Mouse (Mus musculus): ENCODE data around the gene Lect2. TPM values are rescaled to one million over a fixed set of nuclear protein-coding genes. Genes with fewer than 3 reads are reported as not detected.

Lect2 gene
- polyA plus RNA-seq, 1 experiment from 2014 or later = 0.19 TPM

DNA sequence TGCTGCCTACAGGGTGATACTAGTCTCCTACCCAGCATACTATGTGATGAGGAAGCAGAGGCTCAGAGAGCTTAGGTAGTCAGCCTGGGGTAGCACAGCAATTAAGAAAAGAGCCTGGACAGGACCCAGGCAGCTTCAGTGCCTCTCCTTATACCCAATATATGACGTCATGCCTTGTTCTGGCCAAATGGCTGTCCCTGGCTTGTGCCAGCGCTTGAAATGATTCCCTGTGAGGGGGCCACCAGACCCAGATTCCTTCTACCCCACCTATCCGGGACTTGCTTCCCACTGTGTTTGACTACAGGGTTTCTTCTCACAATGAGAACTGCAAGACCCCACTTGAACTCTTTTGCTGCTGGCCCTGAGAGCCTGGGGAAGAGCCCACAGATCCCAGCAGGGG lies 33.2 kb upstream of the Lect2 start:
- H3K4me3 ChIP-seq = no peak overlapping the region
- ATAC-seq (ENCODE audit: extremely low read depth, insufficient number of reproducible peaks, low FRiP score, low TSS enrichment) = no peak
- peak overlapping the region; percentile 89 for H3K27ac ChIP-seq (replicated peaks)
- no peaks in the 10 kb centered on the region for H3K27me3 ChIP-seq (replicated peaks)
- H3K36me3 ChIP-seq = no peaks in the 10 kb centered on the region
- peaks cover 33% of the 10 kb centered on the region for H3K4me1 ChIP-seq
- WGBS = 25% methylated on average over 3 of the region's 3 CpGs
- no peaks in the 10 kb centered on the region for H3K9me3 ChIP-seq
- no peak overlapping the region for H3K4me2 ChIP-seq
- peak overlapping the region; percentile 63; the same call in 1 of the 2 replicates for H3K9ac ChIP-seq

DNA sequence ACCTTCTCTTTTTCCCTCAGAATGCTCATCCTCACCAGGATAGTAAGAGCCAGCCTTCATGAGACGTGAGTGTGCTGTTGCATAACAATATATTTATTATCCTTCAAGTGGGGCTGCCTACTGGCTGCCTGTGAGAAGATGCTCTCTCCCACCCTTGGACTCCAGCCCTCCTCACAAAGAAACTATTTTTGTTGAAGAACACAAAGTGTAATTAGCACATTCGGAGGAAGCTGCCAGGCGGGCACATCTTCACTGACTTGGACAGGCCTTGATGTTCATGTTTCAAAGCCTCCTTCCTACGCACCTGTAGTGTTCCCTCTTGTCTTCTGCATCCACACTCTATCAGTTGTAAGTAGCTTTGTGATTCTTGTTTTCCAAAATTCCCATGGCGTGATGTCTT lies 32.1 kb upstream of the Lect2 start:
- 75% methylated on average over 5 of the region's 5 CpGs for WGBS
- H3K9ac ChIP-seq = no peak overlapping the region
- no peaks in the 10 kb centered on the region for H3K9me3 ChIP-seq
- H3K4me1 ChIP-seq = peaks cover 41% of the 10 kb centered on the region
- no peak overlapping the region for H3K4me2 ChIP-seq
- H3K36me3 ChIP-seq = no peaks in the 10 kb centered on the region
- no peak overlapping the region for H3K27ac ChIP-seq (replicated peaks)
- H3K27me3 ChIP-seq (replicated peaks) = no peaks in the 10 kb centered on the region
- ATAC-seq (ENCODE audit: extremely low read depth, insufficient number of reproducible peaks, low FRiP score, low TSS enrichment) = no peak
- no peak overlapping the region for H3K4me3 ChIP-seq

DNA sequence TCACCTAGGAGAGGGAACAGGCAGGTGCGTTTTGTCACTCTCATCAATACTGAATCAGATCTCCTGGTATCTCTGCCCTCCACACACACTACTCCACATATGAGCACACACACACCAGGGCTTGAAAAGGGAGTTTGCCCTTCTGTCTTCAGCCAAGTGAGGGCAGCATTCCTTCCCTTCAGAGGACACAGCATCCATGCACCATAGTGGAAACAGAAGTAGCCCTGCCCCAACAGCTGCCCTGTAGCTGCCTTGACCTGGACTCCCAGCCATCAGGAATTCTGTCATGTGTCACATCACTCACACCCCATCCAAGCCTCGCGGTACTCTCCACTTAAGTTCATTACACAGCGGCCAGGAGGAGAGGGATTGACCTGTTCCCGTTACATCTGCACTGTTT lies 29.8 kb upstream of the Lect2 start:
- H3K27ac ChIP-seq (replicated peaks) = no peak overlapping the region
- no peak overlapping the region for H3K4me3 ChIP-seq
- no peak for ATAC-seq (ENCODE audit: extremely low read depth, insufficient number of reproducible peaks, low FRiP score, low TSS enrichment)
- no peak overlapping the region for H3K9ac ChIP-seq
- WGBS = 40% methylated on average over 5 of the region's 5 CpGs
- peaks cover 33% of the 10 kb centered on the region for H3K4me1 ChIP-seq
- no peaks in the 10 kb centered on the region for H3K9me3 ChIP-seq
- H3K4me2 ChIP-seq = no peak overlapping the region
- no peaks in the 10 kb centered on the region; the same call in 1 of the 2 replicates for H3K27me3 ChIP-seq (replicated peaks)
- no peaks in the 10 kb centered on the region for H3K36me3 ChIP-seq

DNA sequence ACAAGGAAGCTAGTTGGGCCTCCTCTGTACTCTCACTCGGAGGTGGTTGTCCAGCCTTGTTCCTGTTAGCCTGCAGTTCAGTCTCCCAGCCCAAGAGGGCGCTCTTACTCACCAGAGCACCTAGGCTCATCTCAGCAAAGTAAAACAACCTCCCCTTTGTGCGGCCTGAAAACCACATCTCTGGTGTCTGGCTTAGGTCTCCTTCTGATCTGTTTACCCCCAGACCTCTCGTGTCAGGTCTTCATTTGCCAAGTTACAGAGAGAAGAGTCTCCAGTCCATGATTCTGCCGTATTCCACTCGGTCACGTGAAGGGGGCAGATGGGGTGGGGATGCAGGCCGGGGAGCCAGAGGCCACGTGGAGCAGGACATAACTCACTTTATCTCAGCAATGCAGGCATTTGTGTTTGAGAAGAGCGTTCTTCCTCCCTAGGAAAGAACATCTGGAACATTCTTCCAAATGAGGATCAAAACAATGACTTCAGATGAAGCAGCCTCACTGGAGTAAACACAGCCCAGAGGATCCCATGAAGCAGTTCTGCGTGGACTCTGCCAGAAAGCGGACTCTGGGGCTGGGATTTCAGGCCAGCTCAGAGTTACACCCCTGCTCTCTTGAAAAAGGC lies 27.5 kb upstream of the Lect2 start:
- no peak for ATAC-seq (ENCODE audit: extremely low read depth, insufficient number of reproducible peaks, low FRiP score, low TSS enrichment)
- WGBS = 41% methylated on average over 12 of the region's 12 CpGs
- H3K9ac ChIP-seq = no peak overlapping the region

DNA sequence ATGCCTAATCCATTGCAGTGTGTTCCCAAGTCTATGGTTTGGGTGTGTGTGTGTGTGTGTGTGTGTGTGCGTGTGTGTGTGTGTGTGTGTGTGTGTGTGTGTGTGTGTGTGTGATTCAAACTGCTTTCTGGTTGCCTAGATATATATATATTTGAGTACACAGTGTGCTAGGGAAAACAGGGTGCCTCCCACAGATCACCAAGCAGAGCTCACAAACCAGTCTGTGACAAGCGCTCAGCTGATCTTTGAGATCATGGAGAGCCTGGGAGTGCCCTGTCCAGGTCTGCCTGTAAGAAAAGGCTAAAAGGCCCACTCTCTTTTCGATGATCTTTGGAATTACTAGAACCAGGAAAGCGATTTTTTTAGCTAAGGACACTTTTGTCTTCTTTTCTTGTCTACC lies 26.8 kb upstream of the Lect2 start:
- no peak overlapping the region for H3K4me2 ChIP-seq
- ATAC-seq (ENCODE audit: extremely low read depth, insufficient number of reproducible peaks, low FRiP score, low TSS enrichment) = no peak
- no peak overlapping the region for H3K4me3 ChIP-seq
- no peaks in the 10 kb centered on the region; the same call in 1 of the 2 replicates for H3K27me3 ChIP-seq (replicated peaks)
- no peaks in the 10 kb centered on the region for H3K9me3 ChIP-seq
- H3K9ac ChIP-seq = no peak overlapping the region
- 68% methylated on average over 4 of the region's 4 CpGs for WGBS
- H3K4me1 ChIP-seq = peaks cover 13% of the 10 kb centered on the region
- no peaks in the 10 kb centered on the region for H3K36me3 ChIP-seq
- 0 out of 2 replicates have a peak overlapping the region, but pooled peaks have one; percentile 15 for H3K27ac ChIP-seq (replicated peaks)

More for the DNA sequence above, 27.5 kb upstream of the Lect2 start:
- Histone ChIP-seq H3K4me2 (no peak overlapping the region), H3K4me3 (no peak overlapping the region), H3K36me3 (no peaks in the 10 kb centered on the region), H3K27ac (replicated peaks) (peak overlapping the region; percentile 72), H3K27me3 (replicated peaks) (no peaks in the 10 kb centered on the region; the same call in 1 of the 2 replicates), H3K4me1 (peaks cover 13% of the 10 kb centered on the region), H3K9me3 (no peaks in the 10 kb centered on the region)

DNA sequence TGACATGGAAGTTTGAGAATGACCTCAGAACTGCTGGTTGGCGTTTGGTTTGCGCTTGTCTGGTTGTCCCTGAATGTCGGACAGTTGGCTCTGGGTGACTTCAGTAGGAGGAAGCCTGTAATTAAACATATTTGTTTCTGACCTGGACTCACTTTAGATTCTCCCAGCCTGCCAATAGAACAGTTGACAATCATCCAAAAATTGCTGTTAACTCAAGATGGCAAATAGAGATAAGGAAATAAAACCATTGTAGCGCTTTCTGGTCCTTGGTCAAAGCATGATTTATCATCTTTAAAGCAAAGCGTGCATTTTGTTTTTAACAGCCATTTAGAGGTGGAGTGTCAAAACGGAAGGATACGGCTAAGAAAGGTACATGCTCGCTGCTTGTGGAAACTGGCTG lies 23.3 kb upstream of the Lect2 start:
- Histone ChIP-seq H3K9me3 (no peaks in the 10 kb centered on the region), H3K36me3 (no peaks in the 10 kb centered on the region), H3K4me2 (no peak overlapping the region), H3K27me3 (replicated peaks) (no peaks in the 10 kb centered on the region; the same call in 1 of the 2 replicates), H3K9ac (no peak overlapping the region), H3K4me3 (no peak overlapping the region), H3K4me1 (peaks cover 13% of the 10 kb centered on the region), H3K27ac (replicated peaks) (no peak overlapping the region)
- WGBS = 83% methylated on average over 8 of the region's 8 CpGs
- ATAC-seq (ENCODE audit: extremely low read depth, insufficient number of reproducible peaks, low FRiP score, low TSS enrichment) = no peak

DNA sequence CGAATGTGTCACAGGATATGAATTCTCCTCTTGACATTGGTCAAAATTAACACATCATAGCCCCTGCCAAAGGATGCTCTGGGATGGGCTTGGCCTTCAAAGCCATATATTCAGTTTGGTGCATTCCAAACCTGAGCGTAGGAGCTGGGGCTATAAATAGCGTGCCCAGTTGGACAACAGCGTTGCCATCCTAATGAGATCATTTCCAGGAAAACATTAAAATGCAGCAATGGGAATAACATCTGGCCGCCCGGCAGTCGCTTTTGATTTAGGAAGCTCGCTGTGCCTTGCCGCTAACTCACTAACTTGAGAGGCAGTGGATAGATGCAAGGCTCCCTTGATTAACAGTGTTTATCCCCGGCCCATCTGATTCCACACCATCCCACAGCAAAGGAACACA lies 18.0 kb upstream of the Lect2 start:
- Histone ChIP-seq H3K9me3 (no peaks in the 10 kb centered on the region), H3K4me3 (no peak overlapping the region), H3K4me2 (no peak overlapping the region), H3K27me3 (replicated peaks) (0 out of 2 replicates have a peak, but pooled peaks cover 5% of the 10 kb centered on the region), H3K27ac (replicated peaks) (no peak overlapping the region), H3K4me1 (peaks cover 6% of the 10 kb centered on the region), H3K9ac (no peak overlapping the region), H3K36me3 (no peaks in the 10 kb centered on the region)
- WGBS = 52% methylated on average over 10 of the region's 10 CpGs
- no peak for ATAC-seq (ENCODE audit: extremely low read depth, insufficient number of reproducible peaks, low FRiP score, low TSS enrichment)

DNA sequence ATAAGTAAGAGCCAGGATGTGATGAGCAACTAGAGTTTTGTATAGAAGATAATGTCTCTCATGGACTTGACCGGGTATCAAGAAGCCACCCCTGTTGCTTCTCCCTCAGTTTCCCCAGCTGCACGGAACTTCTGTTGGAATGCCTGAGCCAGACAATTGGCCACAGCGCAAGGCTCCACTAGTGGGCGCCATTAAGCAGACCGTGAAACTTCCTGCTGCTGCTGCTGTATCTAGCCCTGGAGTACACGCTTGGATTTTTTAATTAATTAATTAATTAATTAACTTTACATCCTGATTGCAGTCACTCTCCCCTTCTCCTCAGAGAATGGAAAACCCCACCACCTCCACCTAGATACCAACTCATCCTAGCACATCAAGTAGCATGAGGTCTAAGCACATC lies 14.8 kb upstream of the Lect2 start:
- ATAC-seq (ENCODE audit: extremely low read depth, insufficient number of reproducible peaks, low FRiP score, low TSS enrichment) = no peak
- H3K27me3 ChIP-seq (replicated peaks) = 0 out of 2 replicates have a peak, but pooled peaks cover 5% of the 10 kb centered on the region
- no peak overlapping the region for H3K9ac ChIP-seq
- no peak overlapping the region for H3K4me3 ChIP-seq
- no peak overlapping the region for H3K27ac ChIP-seq (replicated peaks)
- no peak overlapping the region for H3K4me2 ChIP-seq
- 36% methylated on average over 6 of the region's 6 CpGs for WGBS
- H3K9me3 ChIP-seq = no peaks in the 10 kb centered on the region
- H3K4me1 ChIP-seq = peaks cover 14% of the 10 kb centered on the region
- no peaks in the 10 kb centered on the region for H3K36me3 ChIP-seq

DNA sequence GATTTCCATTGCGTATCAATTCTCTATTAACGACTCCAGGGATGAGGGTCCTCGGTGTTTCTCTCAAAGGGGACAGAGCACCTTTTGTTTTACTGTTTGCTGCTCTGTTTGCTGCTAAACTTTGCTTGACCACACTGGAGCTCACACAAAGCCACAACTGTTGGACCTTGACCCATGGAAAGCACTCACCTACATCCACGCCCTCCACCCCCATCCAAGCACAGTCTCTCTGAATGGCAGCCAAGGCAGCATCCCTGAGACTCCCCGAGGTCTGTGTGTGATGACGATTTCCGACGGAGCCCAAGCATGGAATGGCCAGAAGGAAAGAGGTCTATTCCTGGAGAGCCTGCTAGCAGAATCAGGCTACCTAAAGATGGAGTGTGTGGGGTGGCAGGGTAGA lies 12.8 kb upstream of the Lect2 start:
- no peaks in the 10 kb centered on the region for H3K9me3 ChIP-seq
- 72% methylated on average over 8 of the region's 8 CpGs for WGBS
- 0 out of 2 replicates have a peak, but pooled peaks cover 5% of the 10 kb centered on the region for H3K27me3 ChIP-seq (replicated peaks)
- H3K36me3 ChIP-seq = no peaks in the 10 kb centered on the region
- no peak overlapping the region for H3K4me3 ChIP-seq
- no peak for ATAC-seq (ENCODE audit: extremely low read depth, insufficient number of reproducible peaks, low FRiP score, low TSS enrichment)
- H3K9ac ChIP-seq = no peak overlapping the region
- H3K27ac ChIP-seq (replicated peaks) = no peak overlapping the region
- H3K4me1 ChIP-seq = peaks cover 17% of the 10 kb centered on the region
- no peak overlapping the region for H3K4me2 ChIP-seq

DNA sequence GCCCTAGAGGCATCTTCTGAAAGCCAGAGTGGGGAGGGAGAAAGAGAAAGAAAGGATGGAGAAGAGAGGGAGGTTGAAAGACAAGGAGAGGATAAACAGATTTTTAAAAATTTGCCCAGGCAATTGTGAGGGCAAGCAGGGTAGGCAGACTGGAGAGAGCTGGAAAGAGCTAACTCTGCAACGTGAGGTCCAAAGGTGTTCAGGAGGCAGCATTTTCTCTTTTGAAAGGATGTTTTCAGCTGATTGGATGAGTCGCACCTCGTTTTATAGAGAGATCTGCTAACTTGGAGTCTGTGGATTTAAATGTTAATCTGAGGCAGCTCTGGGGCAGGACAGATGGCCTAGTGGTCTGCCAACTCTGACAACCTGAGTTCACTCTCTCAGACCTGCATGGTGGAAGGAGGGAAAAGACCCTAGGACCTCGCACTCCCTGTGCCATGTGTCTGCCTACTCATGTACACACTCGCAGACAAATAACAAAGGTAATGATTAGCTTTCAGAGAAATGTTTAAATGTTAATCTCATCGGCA lies 11.6 kb upstream of the Lect2 start:
- ATAC-seq (ENCODE audit: extremely low read depth, insufficient number of reproducible peaks, low FRiP score, low TSS enrichment) = no peak
- Histone ChIP-seq H3K9ac (no peak overlapping the region), H3K27ac (replicated peaks) (no peak overlapping the region), H3K36me3 (no peaks in the 10 kb centered on the region), H3K27me3 (replicated peaks) (0 out of 2 replicates have a peak, but pooled peaks cover 5% of the 10 kb centered on the region), H3K4me1 (peaks cover 21% of the 10 kb centered on the region), H3K9me3 (no peaks in the 10 kb centered on the region), H3K4me3 (no peak overlapping the region), H3K4me2 (no peak overlapping the region)
- WGBS = 82% methylated on average over 6 of the region's 6 CpGs

DNA sequence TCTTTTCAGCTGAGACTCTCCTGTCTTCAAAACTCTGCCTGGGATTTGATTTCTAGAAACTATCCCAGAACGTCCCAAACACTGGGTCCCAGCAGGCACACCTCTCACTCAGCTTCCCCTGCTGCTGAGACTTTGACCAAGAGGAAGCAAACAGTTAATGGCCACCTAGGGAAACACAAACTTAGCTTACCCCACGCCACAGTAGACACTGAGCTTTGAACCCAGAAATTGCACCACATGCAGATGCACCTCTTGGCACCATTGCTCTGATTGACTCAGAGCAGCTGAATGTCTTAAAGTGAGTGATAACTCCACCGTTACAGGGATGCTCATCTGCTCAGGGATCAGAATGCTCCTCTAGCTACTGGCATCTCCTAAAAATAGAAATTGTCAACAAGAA lies 10.5 kb upstream of the Lect2 start:
- Histone ChIP-seq H3K4me3 (no peak overlapping the region), H3K27me3 (replicated peaks) (0 out of 2 replicates have a peak, but pooled peaks cover 5% of the 10 kb centered on the region), H3K27ac (replicated peaks) (no peak overlapping the region), H3K36me3 (no peaks in the 10 kb centered on the region), H3K9ac (no peak overlapping the region), H3K4me2 (no peak overlapping the region), H3K4me1 (peaks cover 24% of the 10 kb centered on the region), H3K9me3 (no peaks in the 10 kb centered on the region)
- no peak for ATAC-seq (ENCODE audit: extremely low read depth, insufficient number of reproducible peaks, low FRiP score, low TSS enrichment)
- WGBS = 40% methylated on average over 3 of the region's 3 CpGs

DNA sequence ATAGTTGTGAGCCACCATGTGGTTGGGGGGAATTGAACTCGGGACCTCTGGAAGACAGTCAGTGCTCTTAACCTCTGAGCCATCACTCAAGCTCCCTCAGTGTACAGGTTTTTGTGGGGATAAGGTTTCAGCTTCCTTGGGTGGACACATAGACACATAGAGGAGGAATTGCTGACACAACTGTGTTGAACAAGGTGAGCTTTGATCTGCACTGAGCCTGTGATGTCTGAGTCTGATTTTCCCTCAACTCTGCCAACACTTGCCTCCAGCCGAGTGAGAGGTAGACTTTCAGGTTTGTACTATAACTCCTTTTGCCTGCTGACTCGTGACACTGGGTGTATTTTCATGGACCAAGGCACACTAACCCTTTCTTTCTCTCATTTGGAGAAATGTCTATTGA lies 8.4 kb upstream of the Lect2 start:
- Histone ChIP-seq H3K4me1 (peaks cover 39% of the 10 kb centered on the region), H3K4me3 (no peak overlapping the region), H3K9ac (no peak overlapping the region), H3K36me3 (no peaks in the 10 kb centered on the region), H3K27ac (replicated peaks) (no peak overlapping the region), H3K9me3 (no peaks in the 10 kb centered on the region), H3K27me3 (replicated peaks) (no peaks in the 10 kb centered on the region), H3K4me2 (no peak overlapping the region)
- no peak for ATAC-seq (ENCODE audit: extremely low read depth, insufficient number of reproducible peaks, low FRiP score, low TSS enrichment)
- 63% methylated on average over 3 of the region's 3 CpGs for WGBS
